Mouse (Mus musculus) left cerebral cortex, postnatal 10 days (tissue): ENCODE data around the gene Nr5a1. TPM values are rescaled to one million over a fixed set of nuclear protein-coding genes. Genes with fewer than 3 reads are reported as not detected.

Source experiments
- DNase-seq, 2 experiments: peaks; one replicate each; pipeline ENCODE4 v3.0.0; 2021 to 2022; ENCODE audit warnings: low spot score in 2 of 2, mixed read lengths in 1 of 2; ENCODE audit errors: extremely low spot score in 1 of 2
- intact Hi-C: fragments of 180-260 bp; cut with DNase I; formaldehyde crosslinking; loops from one replicate; pipeline ENCODE4 v1.15.1; 2025
- total RNA-seq, 2 experiments: library from RNA; stranded (reverse); gene quantifications; 2 replicates each; pipeline ENCODE4 v1.2.3; 2021

Gene Nr5a1
- not detected for total RNA-seq

DNA sequence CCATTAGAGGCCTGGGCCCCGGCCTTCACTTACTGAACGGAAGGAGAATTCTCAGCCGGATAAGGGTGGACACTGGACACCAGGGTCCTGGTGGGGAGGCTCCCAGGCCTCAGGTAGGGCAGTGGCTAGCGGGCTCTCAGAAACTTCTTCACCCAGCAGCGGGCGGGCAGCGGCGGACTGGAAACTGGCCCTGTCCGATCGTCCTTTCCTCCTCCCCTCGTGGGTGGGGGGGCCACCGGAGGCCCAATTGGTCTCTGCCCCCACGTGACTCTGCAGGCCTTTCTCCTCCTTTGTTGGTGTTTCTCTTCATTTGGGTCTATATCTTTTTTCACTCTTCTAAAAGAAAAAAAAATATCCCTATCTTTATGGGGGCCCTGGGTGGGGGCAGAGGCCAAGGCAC is at the start of gene Nr5a1:
TSS of gene Nr5a1 (minus strand) at position 219 of the 400 bp plus-strand sequence.
- no peak for DNase-seq
- intact Hi-C loops, result no loop called here

GRCm38 (mm10) chr2:38739847-38740246 is 25.5 kb upstream of the Nr5a1 start:
- no peak for DNase-seq
- intact Hi-C loops, result loop anchor here (5.0 kb wide), 1 partner anchor 98 kb away; the partner anchor contains the start of gene Psmb7

DNA sequence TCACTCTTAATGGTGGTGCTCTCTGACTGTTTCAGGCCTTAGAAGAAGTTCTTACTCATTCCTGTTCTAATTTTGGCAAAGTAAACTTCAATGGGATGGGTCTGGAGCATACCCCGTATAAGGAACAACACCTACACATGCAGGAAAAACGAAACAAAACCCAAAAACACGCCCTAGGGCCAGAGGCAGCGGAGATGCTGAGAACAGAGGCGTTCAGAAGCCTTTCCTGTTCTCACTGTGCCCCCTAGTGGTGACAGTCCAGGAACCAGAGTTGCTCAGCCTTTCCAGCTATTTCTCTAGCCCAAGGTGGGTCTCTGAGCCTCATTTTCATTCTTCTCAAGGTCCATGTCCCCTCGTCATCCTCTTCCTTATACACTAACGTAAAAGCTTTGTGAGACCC is 25.1 kb upstream of the Nr5a1 start:
- intact Hi-C loops, result no loop called here
- peak; percentile 72 to 80 for DNase-seq

DNA sequence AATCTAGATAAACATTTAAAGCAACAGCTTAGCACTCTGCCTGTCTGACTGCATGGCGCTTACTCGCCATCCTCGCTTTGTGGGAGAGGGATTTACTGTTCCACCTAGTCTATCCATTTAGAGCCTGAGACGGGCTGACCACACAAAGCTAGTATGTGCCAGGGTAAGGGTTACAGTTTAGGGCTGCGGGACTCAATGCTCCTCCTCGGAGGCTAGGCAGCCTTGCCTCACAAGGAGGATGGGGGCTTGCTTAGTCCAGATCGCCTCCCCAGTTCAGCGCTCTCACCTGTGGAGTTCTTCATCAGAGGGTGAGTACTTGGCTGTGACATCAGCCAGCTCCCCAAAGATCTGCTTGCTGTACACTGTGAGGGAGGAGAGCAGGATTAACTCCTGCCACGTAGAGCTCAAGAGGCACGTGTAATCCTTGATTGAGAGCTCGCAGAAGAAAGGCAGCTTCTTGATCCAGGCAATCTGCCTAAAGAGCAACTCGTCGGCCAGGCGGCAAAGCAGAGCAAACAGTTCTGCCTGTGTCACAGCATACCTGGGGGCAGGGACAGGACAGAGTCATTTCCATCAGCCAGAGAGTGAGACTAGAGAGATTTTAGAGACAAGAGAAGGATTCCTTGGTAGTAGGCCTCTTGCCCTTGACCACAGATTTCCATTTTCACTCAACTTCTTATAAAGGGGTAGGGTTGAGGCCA is 24.4 kb upstream of the Nr5a1 start:
- intact Hi-C loops, result no loop called here
- DNase-seq, result no peak

DNA sequence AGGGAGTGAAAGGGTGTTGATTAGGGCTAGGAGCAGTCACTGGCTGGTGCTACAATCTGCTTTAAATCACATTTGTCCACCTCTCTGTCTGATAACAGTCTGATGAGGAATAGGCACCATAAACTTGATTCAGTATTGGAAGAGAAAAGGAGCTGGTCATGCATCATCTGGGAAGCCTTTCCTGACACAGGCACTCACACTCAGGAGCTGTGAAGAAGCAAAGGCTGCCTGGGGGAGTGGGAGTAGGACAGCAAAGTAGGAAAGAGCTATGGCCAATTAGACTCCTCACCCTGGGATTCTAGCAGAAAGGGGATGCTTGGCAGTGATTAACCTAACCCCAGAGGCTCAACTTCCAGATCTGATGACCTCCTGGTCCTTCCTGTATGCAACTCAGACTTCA is 21.4 kb upstream of the Nr5a1 start:
- intact Hi-C loops, result no loop called here

DNA sequence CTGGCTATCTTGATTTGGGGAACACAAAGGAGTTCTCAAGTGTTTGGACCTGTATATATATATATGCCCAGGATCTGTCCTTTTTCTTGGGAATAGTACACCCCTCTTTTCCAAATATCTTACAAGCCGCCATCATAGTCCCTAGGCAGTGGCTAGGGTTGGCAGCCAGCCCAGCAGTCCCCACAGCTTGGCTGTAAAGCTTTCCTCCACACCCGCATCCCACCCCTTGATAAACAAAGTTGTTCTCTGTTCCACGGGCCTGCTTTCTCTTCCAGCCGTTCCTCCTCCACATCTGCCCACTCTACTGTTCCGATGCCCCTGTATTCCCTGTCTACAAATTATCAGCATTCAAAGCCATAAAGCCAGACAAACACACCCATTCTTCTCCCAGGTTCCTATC is 20.4 kb upstream of the Nr5a1 start:
- DNase-seq, result peak in 1 of 2 experiments; percentile 40

More for the DNA sequence above, 21.4 kb upstream of the Nr5a1 start:
- no peak for DNase-seq

GRCm38 (mm10) chr2:38730331-38730827 is 16.0 kb upstream of the Nr5a1 start:
- DNase-seq, result no peak
- intact Hi-C loops, result no loop called here

More for the DNA sequence above, 20.4 kb upstream of the Nr5a1 start:
- intact Hi-C loops, result no loop called here

- intact Hi-C loops, result no loop called here
- no peak for DNase-seq
Observed at GRCm38 (mm10) chr2:38725427-38725826, 11.1 kb upstream of the Nr5a1 start.

- DNase-seq, result no peak
- intact Hi-C loops, result no loop called here
Observed at GRCm38 (mm10) chr2:38723378-38723777, 9.0 kb upstream of the Nr5a1 start.

- intact Hi-C loops, result no loop called here
- no peak for DNase-seq
Observed at GRCm38 (mm10) chr2:38722076-38722475, 7.7 kb upstream of the Nr5a1 start.

- no peak for DNase-seq
- intact Hi-C loops, result no loop called here
Observed at GRCm38 (mm10) chr2:38720661-38721060, 6.3 kb upstream of the Nr5a1 start.

- DNase-seq, result no peak
- intact Hi-C loops, result no loop called here
Observed at GRCm38 (mm10) chr2:38719354-38719753, 5.0 kb upstream of the Nr5a1 start.

DNA sequence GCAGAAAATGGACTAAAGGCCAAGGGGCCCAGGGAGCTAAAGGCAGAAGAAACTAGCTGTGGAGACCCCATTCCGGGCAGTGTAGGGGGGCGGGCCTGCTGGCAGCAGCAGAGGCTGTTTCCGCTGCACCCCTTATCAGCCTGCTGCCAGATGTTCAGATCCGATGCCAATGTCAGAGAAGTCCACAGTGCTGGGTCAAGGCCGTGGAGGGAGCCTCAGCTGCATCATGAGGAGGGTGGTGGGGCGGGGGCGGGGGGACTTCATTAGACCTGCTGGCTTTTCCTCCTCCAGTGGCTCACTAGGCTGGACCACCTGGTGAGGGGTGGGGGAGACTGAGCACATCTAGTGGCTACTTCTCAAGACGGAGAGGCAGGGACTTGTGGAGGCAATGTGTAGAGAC is 4.3 kb upstream of the Nr5a1 start:
- intact Hi-C loops, result no loop called here
- DNase-seq, result no peak

GRCm38 (mm10) chr2:38717436-38717835 is 3.1 kb upstream of the Nr5a1 start:
- intact Hi-C loops, result no loop called here
- DNase-seq, result no peak

- intact Hi-C loops, result no loop called here
Observed at GRCm38 (mm10) chr2:38713596-38713995, 746 bp downstream of the Nr5a1 start.

DNA sequence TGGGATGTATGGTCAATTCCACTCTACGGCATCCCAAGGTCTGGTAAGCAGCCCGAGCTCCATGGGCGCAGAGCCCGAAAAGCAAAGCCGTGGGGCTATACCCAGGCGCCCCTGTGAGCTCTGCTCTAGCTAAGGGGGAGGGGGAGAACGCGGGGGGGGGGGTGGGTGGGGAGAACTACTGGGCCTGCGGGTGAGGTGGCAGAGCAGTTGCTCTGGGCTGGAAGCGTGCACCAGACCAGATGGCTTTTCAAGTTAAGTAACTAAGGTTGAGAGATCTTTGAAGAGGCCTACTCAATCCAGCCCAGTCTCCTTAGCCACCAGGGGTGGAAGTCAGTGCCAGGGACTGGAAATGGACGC is 1.6 kb downstream of the Nr5a1 start:
- DNase-seq, result no peak
- intact Hi-C loops, result no loop called here

More at GRCm38 (mm10) chr2:38713596-38713995, 746 bp downstream of the Nr5a1 start:
- DNase-seq, result no peak

- intact Hi-C loops, result no loop called here
- DNase-seq, result no peak
Observed at GRCm38 (mm10) chr2:38712076-38712768, 2.1 kb downstream of the Nr5a1 start.

GRCm38 (mm10) chr2:38711421-38711861 is 2.9 kb downstream of the Nr5a1 start:
- peak in 1 of 2 experiments; percentile 20 for DNase-seq
- intact Hi-C loops, result no loop called here

DNA sequence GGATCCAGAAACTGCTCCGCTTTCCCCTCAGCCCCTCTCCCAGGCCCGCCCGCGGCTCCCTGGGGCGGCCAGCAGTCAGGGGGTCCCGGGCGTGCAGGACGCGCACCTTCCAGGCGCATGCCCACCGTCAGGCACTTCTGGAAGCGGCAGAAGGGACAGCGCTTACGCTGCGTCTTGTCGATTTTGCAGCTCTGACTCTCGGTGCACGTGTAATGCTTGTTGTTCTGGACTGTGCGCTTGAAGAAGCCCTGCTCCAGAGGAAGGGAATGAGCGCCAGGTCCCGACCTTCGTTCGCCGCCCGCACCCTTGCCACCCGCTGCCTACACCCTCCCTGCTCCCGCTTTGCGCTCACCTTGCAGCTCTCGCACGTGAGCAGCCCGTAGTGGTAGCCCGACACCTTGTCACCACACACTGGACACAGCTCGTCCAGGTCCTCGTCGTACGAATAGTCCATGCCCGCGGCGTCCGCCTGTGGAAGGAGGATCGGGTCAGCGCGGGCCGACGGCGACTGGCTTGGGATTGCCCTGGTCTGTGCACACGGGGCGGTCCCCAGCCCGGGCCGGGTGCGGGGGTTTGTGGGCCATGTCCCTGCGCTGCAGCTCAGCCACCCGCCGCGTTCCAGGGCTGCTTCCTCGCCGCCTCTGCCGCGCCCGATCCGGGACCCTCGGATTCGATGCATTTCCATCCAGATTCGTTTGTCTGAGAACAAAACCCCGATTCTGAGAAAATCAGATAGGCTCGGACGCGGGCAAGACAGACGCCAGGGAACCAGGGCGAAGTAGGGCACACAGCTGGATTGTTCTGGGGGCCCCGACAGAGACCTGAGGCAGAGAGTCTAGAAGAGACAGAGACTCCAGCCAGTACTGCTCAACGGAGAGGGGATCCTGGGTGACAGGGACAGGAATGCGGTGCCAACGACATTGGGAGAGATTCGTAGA is 3.8 kb downstream of the Nr5a1 start:
- intact Hi-C loops, result no loop called here
- DNase-seq, result peak in 1 of 2 experiments; percentile 25
